Mouse (Mus musculus) spleen, adult 2 months (tissue): ENCODE data around the gene P2rx5.

ENCODE experiments used
- CTCF ChIP-seq: fragments of 200-500 bp; IDR thresholded peaks from 2 replicates; pipeline ENCODE4 v1.5.1; 2011; ENCODE audit warnings: mild to moderate bottlenecking, inconsistent platforms; ENCODE audit not compliant: insufficient read depth, insufficient read length, insufficient replicate concordance; ENCODE audit errors: extremely low read depth
- POLR2A ChIP-seq: fragments of 200-500 bp; IDR thresholded peaks from 2 replicates; pipeline ENCODE4 v1.6.1; 2011; ENCODE audit warnings: low read depth, low read length, inconsistent platforms

DNA sequence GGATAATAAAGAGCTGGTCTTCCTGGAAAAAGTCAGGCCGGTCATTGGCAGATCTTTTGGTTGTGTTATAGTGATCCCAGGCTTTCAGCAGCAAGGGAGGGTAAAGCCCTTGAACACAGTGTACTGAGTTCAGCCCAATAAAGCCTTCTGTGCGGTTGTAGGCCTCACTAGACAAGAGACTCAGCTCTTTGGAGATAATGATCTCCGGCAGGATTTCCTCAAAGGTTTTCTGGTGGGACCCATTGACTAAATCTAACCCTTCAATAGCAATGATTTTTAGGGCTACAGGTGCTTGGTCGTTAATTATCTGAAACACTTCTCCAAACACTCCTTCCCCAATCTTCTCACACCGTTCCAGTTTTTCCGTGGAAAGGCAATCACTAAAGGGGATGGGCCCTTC is 23.6 kb upstream of the P2rx5 start:
- TF ChIP-seq POLR2A = no peak
- TF ChIP-seq CTCF = no peak
